Mouse (Mus musculus): ENCODE measurements at regions not wholly inside any gene's neighbourhood (a gene's known extent, or its start where the extent isn't known, plus 50 kb on each side); places are given as distances from the start of the nearest gene placed in this dataset.

GRCm38 (mm10) chr14:71432364-71432763 is 832.7 kb upstream of the Fam160b2 start:
- TF ChIP-seq CTCF (IDR thresholded peaks at IDR 0.05): no peak
- Histone ChIP-seq H3K9me3 (ENCODE audit: low read length) (no peaks in the 10 kb centered on the region), H3K4me3 (ENCODE audit: low read depth, low read length) (no peak overlapping the region), H3K9ac (replicated peaks; ENCODE audit: low read length, poor library complexity, severe bottlenecking) (no peak overlapping the region), H3K27ac (ENCODE audit: low read depth, low read length) (no peak overlapping the region), H3K27me3 (ENCODE audit: insufficient read depth, low read length) (no peaks in the 10 kb centered on the region), H3K36me3 (ENCODE audit: insufficient read depth, low read length) (no peaks in the 10 kb centered on the region), H3K4me2 (ENCODE audit: low read depth, low read length, poor library complexity, severe bottlenecking) (no peak overlapping the region), H3K4me1 (ENCODE audit: insufficient read depth, low read length) (no peaks in the 10 kb centered on the region)
- 64% methylated on average over 2 of the region's 2 CpGs for WGBS
- no peak for ATAC-seq (ENCODE audit: low FRiP score)
- DNase-seq (ENCODE audit: low spot score): no peak

Data from midbrain, postnatal 0 days (tissue).